Mouse (Mus musculus): Measurements from ENCODE around the gene Morn5. TPM values are rescaled to one million over a fixed set of nuclear protein-coding genes. Genes with fewer than 3 reads are reported as not detected.

Gene Morn5
- polyA plus RNA-seq, 1 experiment from 2014 or later = 0.26 TPM

DNA sequence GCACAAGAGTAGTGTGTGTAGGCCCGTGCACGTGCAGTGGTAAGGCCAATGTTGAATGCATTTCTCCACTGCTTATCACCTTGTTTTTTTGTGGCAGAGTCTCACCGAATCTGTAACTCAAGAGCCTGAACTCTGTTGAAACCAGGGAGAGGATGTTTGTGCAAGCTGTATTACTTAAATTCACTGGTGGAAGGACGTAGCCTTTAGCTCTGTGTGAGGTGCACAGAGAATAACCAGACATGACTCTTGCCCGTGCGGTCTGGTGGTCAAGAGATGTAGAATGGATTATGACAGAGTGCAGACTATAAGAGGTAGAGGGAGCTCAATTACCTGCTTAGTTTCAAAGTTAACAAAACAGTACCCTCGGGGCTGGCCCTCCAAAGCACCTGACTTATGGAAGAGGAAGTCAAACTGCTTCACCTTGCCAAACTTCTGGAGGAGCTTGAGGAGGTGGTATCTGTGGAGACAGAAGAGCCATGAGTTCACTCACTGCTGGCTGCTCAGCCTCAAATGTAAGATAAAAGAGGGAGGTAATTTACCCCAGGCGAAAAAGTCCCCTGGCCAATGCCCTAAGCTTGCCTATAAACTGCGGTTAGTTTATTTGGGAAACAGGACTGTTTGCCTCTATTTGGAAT is 77.7 kb downstream of the Morn5 start:
- ATAC-seq (ENCODE audit: insufficient read depth, low FRiP score, low read depth) = no peak
- peaks cover 39% of the 10 kb centered on the region for H3K36me3 ChIP-seq
- H3K27me3 ChIP-seq (replicated peaks) = no peaks in the 10 kb centered on the region
- H3K4me2 ChIP-seq = no peak overlapping the region
- H3K9ac ChIP-seq = no peak overlapping the region
- WGBS = 85% methylated on average over 9 of the region's 9 CpGs
- no peak overlapping the region for H3K4me3 ChIP-seq (replicated peaks)
- H3K4me1 ChIP-seq = no peaks in the 10 kb centered on the region
- H3K27ac ChIP-seq = no peak overlapping the region
- H3K9me3 ChIP-seq = no peaks in the 10 kb centered on the region

DNA sequence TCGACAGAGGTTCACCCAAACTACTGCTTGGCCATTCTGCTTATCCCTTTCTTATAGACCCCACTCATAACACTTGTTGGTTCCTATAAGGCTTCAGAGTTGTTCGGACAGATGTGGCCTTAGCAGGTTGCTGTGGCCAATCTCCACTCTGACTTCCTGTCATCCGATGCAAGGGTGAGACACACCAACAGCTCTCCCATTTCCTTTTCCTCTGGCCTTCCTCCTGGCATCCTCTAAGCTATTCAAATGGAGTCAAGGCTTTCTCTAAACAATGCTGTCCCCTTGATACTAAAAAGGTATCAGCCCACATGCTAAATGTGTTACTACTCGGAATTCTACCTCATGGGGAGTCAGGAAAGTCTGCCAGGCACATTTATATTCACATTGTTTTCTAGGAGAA is 78.7 kb downstream of the Morn5 start:
- Histone ChIP-seq H3K4me3 (replicated peaks) (no peak overlapping the region), H3K4me2 (no peak overlapping the region), H3K9me3 (no peaks in the 10 kb centered on the region), H3K4me1 (no peaks in the 10 kb centered on the region), H3K27me3 (replicated peaks) (no peaks in the 10 kb centered on the region), H3K27ac (no peak overlapping the region), H3K36me3 (peaks cover 38% of the 10 kb centered on the region), H3K9ac (no peak overlapping the region)
- ATAC-seq (ENCODE audit: insufficient read depth, low FRiP score, low read depth) = no peak
- 70% methylated on average over 4 of the region's 4 CpGs for WGBS

DNA sequence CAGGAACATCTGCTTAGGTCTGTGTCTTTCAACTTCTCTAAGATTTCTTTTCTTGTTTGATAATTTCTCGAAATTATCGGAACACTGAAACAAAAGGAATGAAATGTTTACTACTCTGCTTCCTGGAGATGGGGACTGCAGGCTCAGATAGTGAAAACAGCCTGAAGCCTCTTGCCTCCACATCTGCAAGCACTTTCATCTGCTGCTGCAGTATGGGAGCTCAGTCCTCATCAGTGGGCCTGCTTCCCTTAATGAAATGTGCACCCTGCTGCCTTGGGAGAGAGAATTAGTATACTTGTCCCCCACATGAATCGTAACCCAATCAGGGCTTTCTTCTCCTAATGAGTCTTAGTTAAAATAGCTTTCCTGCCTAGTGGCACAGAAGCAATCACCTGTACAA is 79.8 kb downstream of the Morn5 start:
- no peak for ATAC-seq (ENCODE audit: insufficient read depth, low FRiP score, low read depth)
- no peaks in the 10 kb centered on the region for H3K4me1 ChIP-seq
- H3K4me2 ChIP-seq = no peak overlapping the region
- peaks cover 38% of the 10 kb centered on the region for H3K36me3 ChIP-seq
- no peaks in the 10 kb centered on the region for H3K9me3 ChIP-seq
- no peaks in the 10 kb centered on the region for H3K27me3 ChIP-seq (replicated peaks)
- no peak overlapping the region for H3K4me3 ChIP-seq (replicated peaks)
- 72% methylated on average over 3 of the region's 3 CpGs for WGBS
- 0 out of 2 replicates have a peak overlapping the region, but pooled peaks have one; percentile 1 for H3K27ac ChIP-seq
- H3K9ac ChIP-seq = no peak overlapping the region

Other genes starting within 250 kb of the Morn5 start
- 0.55 and 0.65 TPM in 2 replicates for gene Ttll11, start 69.5 kb upstream of the Morn5 start, polyA plus RNA-seq (2015; fragmentation: Nextera tagmentation; extraction: Ambion mirVana)
- gene Ndufa8, start 52 bp upstream of the Morn5 start, polyA plus RNA-seq (2015; fragmentation: Nextera tagmentation; extraction: Ambion mirVana) = 247 and 252 TPM in 2 replicates
- 1.2 and 1.8 TPM in 2 replicates for gene Lhx6, start 56.0 kb downstream of the Morn5 start, polyA plus RNA-seq (2015; fragmentation: Nextera tagmentation; extraction: Ambion mirVana)
- gene Mrrf, start 86.9 kb downstream of the Morn5 start, polyA plus RNA-seq (2015; fragmentation: Nextera tagmentation; extraction: Ambion mirVana) = 27.4 and 30.7 TPM in 2 replicates
- 54.9 and 60.1 TPM in 2 replicates for gene Rbm18, start 87.3 kb downstream of the Morn5 start, polyA plus RNA-seq (2015; fragmentation: Nextera tagmentation; extraction: Ambion mirVana)
- 27.9 and 31.3 TPM in 2 replicates for gene Ptgs1, start 181.0 kb downstream of the Morn5 start, polyA plus RNA-seq (2015; fragmentation: Nextera tagmentation; extraction: Ambion mirVana)

Data from stomach, embryonic 15.5 days (tissue).